Mouse (Mus musculus): Measurements from ENCODE around the gene Dock11.

GRCm38 (mm10) chrX:36115171-36115570 lies 226.5 kb downstream of the Dock11 start:
- TF ChIP-seq CTCF (IDR thresholded peaks at IDR 0.05; ENCODE audit: extremely low read depth, insufficient read length, insufficient replicate concordance, low read depth, low read length) (no peak), POLR2A (IDR thresholded peaks at IDR 0.05; ENCODE audit: low read depth, low read length) (no peak)

Data from small intestine, adult 2 months (tissue).